Mouse (Mus musculus) ovary, postnatal 10 days (tissue): ENCODE measurements around the gene Pold2.

Experiments used
- DNase-seq: peaks from one replicate; pipeline ENCODE4 v3.0.0; 2022; ENCODE audit warnings: low spot score

The Pold2 gene

GRCm38 (mm10) chr11:5877921-5878526 lies at the start of gene Pold2:
Pold2 (minus strand) TSS chr11:5878292.
- DNase-seq: peak; percentile 91

GRCm38 (mm10) chr11:5926696-5927220 lies 48.7 kb upstream of the Pold2 start:
- DNase-seq: no peak

- no peak for DNase-seq
Measured at GRCm38 (mm10) chr11:5924699-5925098, 46.6 kb upstream of the Pold2 start.

- DNase-seq: no peak
Measured at GRCm38 (mm10) chr11:5920323-5920960, 42.4 kb upstream of the Pold2 start.

GRCm38 (mm10) chr11:5919606-5920005 lies 41.5 kb upstream of the Pold2 start:
- DNase-seq: no peak

- no peak for DNase-seq
Measured at GRCm38 (mm10) chr11:5918111-5918510, 40.0 kb upstream of the Pold2 start.

- DNase-seq: no peak
Measured at GRCm38 (mm10) chr11:5916178-5916548, 38.1 kb upstream of the Pold2 start.

- DNase-seq: no peak
Measured at GRCm38 (mm10) chr11:5915429-5916177, 37.5 kb upstream of the Pold2 start.

- no peak for DNase-seq
Measured at GRCm38 (mm10) chr11:5914940-5915339, 36.8 kb upstream of the Pold2 start.

GRCm38 (mm10) chr11:5913936-5914335 lies 35.8 kb upstream of the Pold2 start:
- no peak for DNase-seq

GRCm38 (mm10) chr11:5913256-5913655 lies 35.2 kb upstream of the Pold2 start:
- no peak for DNase-seq

- DNase-seq: no peak
Measured at GRCm38 (mm10) chr11:5912635-5913034, 34.5 kb upstream of the Pold2 start.

- DNase-seq: no peak
Measured at GRCm38 (mm10) chr11:5908642-5909041, 30.6 kb upstream of the Pold2 start.

GRCm38 (mm10) chr11:5907096-5907495 lies 29.0 kb upstream of the Pold2 start:
- DNase-seq: no peak

- no peak for DNase-seq
Measured at GRCm38 (mm10) chr11:5905778-5906518, 27.9 kb upstream of the Pold2 start.

GRCm38 (mm10) chr11:5904871-5905270 lies 26.8 kb upstream of the Pold2 start:
- no peak for DNase-seq

GRCm38 (mm10) chr11:5904357-5904756 lies 26.3 kb upstream of the Pold2 start:
- no peak for DNase-seq

- no peak for DNase-seq
Measured at GRCm38 (mm10) chr11:5903844-5904243, 25.8 kb upstream of the Pold2 start.

GRCm38 (mm10) chr11:5902390-5902789 lies 24.3 kb upstream of the Pold2 start:
- DNase-seq: no peak

GRCm38 (mm10) chr11:5901950-5902349 lies 23.9 kb upstream of the Pold2 start:
- no peak for DNase-seq

GRCm38 (mm10) chr11:5901320-5901719 lies 23.2 kb upstream of the Pold2 start:
- DNase-seq: no peak

GRCm38 (mm10) chr11:5899286-5899685 lies 21.2 kb upstream of the Pold2 start:
- DNase-seq: no peak
